Mouse (Mus musculus) heart, postnatal 36 days (tissue): ENCODE results near the gene Grik1. TPM values are rescaled to one million over a fixed set of nuclear protein-coding genes. Genes with fewer than 3 reads are reported as not detected.

ENCODE experiments used
- DNase-seq, 2 experiments: peaks; one replicate each; pipeline ENCODE4 v3.0.0; 2021 to 2022
- intact Hi-C: fragments of 180-260 bp; cut with DNase I; formaldehyde crosslinking; loops from one replicate; pipeline ENCODE4 v1.15.1; 2025
- total RNA-seq, 2 experiments: library from RNA; stranded (reverse); gene quantifications; 2 replicates each; pipeline ENCODE4 v1.2.3; 2021

Gene Grik1
- total RNA-seq, 2 experiments from 2014 or later, result not detected

DNA sequence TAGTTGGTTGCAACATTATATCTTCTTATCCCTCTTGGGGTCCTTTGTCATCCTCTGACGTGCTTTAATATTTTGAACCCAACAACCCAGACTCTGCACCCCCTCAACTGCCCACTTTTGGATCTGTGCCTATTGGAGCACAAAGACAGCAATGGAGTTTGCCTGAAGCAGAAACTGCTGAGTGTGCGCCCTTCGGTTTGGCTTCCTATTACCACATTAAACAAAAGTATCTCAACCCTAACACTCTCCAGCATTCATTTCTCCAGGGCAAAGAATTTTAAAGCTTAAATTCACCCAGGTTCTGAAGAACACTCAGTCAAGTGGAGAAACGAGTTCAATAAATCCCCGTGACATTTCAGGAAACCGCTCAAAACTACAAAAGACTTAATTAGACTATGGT lies 318.2 kb downstream of the Grik1 start:
- no peak for DNase-seq
- intact Hi-C loops, result no loop called here

DNA sequence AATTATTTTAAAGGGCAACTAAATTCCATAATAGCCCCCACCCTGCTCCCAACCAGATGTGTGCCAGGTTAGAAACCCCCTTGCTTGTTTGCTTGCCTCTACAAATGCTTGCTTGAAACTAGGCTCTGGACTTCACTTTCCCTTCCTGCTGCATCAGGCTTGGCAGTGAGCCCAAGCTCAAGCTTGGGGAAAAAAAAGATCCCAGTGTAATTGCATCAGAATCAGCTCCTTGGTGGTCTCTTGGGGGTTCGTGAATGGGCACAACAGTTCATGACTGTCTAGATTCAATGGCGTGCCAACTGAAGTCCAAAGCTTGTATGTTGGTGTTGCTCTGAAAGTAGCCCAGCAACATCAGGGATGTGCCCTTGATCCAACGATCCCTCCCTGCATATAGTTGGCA lies 320.1 kb downstream of the Grik1 start:
- intact Hi-C loops, result no loop called here
- DNase-seq, result no peak

DNA sequence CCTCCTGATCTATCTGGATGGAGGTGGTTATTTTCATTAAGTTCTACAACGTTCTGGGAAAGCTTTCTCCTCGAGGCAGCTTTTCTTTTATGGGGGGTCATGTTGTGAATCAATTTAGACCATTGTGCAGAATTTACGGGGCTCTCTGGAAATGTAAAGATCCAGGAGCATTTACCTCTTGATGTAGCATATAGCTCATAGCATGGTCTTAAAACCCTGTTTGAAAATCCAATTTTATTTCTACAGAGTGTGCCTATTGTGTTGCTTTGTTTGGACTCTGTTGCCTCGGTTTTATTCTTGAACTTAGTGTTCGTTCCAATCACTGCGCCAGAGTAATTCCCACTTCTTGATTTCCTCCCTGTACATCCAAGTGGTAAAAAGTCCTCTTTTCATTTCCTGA lies 328.6 kb downstream of the Grik1 start:
- intact Hi-C loops, result no loop called here
- no peak for DNase-seq

DNA sequence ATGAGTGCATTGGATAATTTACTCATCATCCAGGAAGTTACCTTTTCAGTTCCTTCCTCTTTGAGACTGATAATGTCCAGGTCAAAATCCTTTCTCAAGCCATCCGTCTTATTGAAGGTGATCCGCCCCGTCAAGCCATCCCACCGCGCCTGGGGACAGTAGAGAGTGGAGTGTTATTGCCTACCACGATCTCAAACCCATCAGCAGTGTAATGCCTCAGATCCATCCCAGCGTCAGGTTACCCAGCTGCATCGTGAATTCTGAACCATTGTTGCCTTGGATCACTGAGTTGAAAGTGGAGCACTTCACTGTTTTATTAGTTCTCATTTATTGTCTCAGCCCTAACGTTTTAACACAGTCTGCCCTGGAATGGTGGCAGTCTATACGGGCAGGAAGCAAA lies 332.6 kb downstream of the Grik1 start:
- DNase-seq, result no peak
- intact Hi-C loops, result no loop called here

DNA sequence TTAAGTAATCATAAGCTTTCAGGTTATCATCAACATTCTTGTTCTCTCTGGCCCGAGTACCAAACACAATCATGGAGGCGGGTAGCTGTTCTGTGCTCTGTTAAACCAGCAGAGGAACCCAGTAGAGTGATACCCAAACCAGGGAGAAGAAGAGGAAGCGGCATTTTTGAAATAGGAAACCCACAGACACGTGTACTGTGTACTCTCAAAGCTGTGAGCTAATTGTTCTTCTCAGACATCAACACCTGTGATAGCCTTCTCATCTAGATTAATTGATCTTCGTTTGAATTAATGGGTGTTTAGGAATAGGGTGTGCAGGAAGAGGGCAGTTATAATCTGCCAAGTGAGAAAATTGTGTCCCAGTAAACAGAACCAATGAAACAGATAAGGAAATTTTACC lies 333.9 kb downstream of the Grik1 start:
- no peak for DNase-seq
- intact Hi-C loops, result no loop called here

DNA sequence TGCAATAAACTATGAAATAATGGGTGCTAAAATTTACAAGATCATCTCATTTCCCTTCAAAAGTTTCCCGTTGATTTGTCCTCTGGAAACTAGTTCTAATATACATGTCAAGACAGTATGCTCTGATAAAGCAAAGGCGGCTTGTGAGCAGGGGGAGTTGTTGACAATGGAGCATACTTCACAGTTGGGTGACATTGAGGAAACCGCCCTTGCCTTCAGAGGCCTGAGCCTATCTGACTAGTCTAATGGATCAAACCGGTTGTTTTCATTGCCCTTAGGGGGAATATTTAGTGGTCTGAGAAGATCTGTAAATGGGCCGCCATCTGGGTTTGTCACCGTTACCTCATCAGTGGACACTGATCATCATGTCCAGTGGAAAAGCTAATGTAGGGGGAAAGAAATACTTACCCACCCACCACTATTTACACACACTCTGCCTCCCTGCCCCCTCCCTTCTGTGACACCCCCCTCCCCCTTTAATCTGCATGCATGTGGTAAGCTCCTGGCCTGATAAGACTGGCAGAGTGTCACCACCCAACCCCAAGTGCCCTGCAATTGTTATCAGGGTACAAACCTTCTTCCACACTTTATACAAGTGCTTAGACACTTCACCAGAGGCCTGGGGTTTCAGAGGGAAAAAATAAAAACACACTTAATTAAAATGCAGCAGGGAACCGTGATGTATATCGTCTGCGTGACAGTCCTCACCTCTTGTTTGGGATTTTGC lies 335.2 kb downstream of the Grik1 start:
- DNase-seq, result no peak
- intact Hi-C loops, result no loop called here

DNA sequence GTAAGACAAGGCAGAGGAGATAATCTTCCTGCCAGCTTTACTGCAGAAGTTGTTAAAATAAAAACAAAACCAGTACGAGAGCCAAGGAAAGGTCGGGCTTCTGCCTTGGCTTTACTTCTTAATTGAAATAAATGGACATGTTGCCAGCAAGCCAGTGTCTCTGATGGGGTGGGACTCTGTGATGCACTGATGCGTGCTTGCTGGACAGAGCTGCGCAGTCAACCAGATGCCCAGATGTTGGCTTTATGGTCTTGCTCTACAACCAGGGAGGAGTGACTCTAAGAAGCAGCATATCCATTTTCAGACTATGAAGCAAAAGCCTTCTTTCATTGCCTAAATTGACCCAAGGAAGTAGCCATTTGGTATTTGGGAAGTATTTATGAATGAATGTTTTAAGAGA lies 336.9 kb downstream of the Grik1 start:
- DNase-seq, result no peak
- intact Hi-C loops, result no loop called here

DNA sequence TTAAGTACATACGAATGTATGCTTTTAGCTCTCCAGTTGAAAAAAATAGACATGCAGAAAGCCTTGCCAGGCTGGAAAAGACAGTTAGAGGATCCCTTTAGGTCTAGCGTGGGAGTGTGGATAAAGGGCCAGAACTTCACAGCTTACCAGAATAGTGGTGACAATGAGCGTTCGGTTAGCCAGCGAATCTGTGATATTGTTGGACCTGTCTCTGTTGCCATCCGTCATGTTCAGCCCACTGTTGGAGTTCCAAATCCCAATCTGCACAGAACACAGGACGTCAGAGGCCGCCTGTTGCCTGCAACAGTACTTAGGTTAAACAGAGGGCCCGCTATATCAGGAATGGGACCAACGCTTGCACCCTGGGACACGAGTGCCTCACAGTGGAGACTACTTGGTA lies 340.2 kb downstream of the Grik1 start:
- intact Hi-C loops, result no loop called here
- no peak for DNase-seq

DNA sequence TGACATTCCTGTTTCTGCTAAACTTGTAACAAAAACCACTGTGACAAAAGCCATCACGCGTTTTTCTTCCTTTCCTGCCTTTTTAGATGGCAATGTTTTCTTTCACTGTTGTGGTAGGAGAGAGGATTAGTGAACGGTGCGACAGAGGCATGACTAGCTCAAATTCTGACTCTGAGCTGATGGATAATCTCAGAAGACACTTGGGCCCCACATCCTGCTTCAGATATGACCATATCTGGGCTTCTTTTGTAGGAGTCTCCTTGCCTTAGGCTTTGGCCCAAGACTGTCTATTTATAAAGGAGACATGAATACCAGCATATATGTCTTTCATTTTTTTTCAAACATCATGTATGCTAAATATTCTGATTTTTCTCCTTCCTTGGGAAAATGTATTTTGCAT lies 341.9 kb downstream of the Grik1 start:
- intact Hi-C loops, result no loop called here
- no peak for DNase-seq

DNA sequence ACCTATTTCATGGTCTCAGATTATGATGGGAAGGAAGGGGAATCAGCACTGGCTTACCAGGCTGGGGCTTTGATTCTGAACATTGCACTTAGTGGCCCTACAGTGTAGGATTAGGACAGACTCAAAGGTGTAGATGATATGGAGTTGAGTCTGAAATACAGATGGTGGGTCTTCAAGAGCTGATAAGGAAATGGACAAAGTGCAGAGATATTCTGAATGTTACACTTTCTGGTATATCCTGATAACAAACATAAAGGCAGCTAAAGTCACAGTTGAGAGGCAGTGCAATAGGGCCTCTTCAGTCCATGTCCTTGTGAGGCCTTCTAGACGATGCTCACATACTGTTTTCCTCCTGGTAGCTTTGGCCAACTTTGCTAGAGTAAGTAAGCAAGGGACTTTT lies 345.7 kb downstream of the Grik1 start:
- intact Hi-C loops, result no loop called here

DNA sequence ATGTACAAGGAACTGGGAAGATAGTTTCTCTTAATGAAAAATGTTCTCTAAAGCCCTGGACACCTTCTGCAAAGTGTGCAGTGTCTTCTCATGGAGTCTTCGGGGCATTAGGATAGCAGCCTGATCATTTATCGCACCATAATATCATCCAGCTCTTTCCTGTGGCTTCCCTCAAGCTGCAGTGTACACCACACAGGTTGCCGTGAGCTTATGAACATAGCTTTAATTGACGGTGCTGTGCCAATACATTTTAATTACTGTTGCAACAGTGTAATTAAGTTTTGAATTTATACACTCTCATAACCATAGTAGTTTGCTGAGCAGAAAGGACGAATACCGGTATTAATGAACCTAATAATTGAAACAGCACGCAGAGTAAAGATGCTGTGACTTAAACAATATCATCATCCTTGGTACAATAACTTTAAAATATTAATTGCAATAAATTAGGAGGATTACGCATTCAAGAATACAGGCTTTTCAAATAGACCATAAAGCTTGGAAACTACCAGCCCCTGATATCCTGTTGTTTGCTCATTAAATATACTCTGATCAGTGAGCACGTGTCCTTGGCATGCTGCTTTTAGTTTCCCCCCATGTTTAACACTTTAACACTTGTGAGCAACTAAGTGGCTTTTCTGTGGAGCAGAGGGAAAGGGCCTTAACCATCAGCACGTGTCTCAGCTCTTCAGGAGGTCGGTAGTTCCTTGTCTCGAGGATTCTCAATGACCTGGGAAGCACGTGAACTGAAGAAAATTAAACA lies 347.8 kb downstream of the Grik1 start:
- DNase-seq, result no peak
- intact Hi-C loops, result no loop called here

More for the DNA sequence above, 345.7 kb downstream of the Grik1 start:
- no peak for DNase-seq

DNA sequence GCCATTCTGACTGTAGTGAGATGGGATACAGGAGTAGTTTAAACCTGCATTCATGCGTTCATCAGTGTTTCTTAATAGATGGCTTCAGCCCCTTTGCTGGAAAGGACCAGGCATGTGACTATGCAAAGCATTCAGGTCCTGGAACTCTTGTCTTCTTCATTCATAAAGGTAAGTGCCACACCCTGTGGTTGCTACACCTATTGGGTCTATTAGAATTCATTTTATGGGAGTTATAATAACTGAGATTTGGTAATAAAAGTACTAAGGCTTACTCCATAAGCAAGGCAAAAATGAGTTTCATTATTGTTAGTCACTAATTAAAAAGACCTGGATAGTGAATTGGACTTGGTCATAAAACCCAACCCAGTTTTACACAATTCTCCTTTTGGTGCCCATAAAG lies 355.4 kb downstream of the Grik1 start:
- DNase-seq, result no peak
- intact Hi-C loops, result no loop called here

DNA sequence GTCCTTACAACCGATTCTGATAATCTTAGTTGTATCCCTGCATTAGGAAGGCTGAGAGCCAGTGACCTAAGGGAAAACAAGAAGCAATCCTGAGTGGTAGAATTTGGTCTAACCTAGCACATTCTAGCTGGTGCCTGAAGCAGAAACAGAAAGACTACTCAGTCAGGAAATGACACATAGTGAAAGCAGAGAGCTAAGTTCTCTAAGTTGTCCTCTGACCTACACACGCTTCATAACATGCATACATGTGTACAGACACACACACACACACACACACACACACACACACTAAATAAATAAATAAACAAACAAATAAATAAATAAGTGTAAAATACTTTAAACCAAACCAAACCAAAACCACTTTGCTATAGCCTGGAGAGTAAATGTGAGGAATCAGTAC lies 358.7 kb downstream of the Grik1 start:
- intact Hi-C loops, result no loop called here
- DNase-seq, result no peak

DNA sequence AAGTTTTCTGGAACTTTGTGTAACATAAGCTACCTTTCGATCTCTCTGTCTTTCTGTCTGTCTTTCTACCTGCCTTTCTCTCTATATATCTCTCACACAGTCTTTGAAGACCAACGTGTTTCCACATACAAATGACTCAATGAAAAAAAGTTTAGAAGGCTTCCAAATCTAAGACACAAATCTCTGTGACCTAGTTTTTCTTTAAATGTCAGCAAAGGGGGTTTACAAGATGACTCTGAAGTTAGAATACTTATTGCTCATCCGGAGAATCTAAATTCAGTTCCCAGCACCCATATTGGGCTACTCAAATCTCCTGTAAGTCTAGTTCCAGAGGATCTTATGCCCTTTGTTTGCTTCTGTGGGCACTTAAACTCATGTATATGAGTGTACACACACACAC lies 359.5 kb downstream of the Grik1 start:
- intact Hi-C loops, result no loop called here
- no peak for DNase-seq

DNA sequence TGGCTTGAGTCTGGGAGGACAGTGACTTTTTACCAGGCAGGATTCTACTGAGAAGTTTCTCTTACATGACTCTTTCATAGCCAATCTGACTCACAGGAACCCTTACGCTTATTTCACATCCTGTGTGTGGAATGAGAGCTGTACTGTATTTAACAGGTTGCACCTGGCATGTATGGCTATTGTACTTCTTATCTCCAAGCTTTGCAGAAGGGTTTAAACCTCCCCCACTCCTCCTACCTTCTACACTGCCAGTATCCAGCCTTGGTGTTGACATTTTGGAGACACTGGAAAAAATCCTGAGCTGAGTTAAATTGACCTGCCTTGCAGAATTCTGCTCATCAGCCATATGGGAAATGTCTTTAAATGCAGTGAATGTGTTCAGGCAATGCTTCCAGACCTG lies 361.4 kb downstream of the Grik1 start:
- intact Hi-C loops, result no loop called here
- no peak for DNase-seq

DNA sequence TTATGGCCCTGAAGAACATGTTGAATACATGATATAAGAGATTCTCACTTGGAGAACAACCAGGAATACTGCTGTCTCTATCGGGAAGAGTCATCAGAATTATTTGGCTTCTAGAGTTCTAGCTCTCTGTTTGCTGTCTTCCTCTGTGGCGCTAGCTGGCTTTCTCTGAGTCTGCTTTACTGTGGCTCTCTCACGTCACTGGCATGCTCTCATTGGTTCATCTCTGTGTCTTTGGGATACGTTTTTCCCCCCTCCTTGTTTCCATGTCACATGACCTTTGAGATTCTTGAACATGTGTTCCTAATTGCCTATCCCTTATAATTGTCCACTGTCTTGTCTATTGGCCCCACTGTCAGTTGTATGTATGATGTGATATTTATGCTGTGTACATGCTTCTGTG lies 372.2 kb downstream of the Grik1 start:
- DNase-seq, result no peak
- intact Hi-C loops, result no loop called here

DNA sequence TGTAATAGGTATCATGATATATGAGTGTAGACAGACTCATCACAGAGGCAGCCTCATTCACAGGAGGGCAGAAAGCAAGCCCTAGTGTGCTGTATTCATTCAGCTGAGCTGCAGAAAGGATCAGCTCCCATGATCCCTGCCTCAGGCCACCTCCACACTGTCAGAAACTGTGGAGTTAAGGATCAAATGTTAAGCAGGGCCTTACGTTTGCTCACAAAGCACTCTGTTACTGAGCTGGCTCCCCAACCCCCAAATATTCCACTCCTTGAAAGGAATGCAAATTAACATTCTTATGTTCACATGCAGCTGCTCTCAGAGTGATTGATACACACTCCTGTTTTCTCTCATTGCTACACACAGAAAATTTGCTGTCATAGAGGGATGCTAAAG lies 372.9 kb downstream of the Grik1 start:
- intact Hi-C loops, result no loop called here
- DNase-seq, result no peak

DNA sequence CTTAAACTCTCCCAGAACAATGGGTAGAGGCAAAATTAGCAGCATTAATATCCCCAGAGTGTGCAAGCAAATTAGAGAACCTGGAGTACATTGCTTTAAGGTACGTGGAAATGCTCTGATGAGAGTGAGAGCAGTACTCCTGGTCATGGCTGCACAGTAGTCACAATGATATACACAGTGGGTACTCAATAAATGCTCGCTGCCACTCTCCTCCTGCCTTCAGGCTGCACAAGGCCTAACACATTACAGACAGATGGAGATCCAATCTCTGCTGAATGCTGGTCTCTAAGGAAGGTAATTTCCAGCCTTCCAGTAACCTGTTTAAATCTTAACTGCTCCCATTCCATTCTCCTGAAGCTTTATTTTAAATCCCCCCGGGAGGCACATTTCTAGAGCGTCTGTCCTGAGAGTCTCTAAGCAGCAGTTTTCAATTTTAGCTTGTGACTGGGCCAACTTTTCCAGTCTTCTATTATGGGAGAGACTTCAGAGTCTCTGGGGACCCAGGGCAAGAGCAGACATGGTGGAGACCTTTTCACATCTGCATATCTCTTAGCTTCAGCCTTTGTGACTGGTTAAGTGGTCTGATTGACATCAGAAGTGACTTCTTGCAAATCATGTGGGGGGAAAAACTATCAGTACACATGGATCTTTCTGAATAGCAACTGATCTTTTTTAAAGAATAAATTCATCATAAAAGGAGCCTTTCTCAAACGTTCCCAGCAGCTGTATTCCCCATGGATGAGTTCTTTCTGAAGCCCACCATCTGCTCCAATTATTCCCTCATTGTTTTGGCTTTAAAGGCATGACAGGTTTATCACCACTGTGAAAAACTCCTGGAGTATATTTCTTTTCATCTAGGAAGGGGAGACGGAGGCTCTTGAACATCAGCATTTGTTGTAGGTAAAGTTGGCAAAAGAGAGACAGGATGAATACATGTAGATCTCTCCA lies 373.6 kb downstream of the Grik1 start:
- no peak for DNase-seq
- intact Hi-C loops, result no loop called here

DNA sequence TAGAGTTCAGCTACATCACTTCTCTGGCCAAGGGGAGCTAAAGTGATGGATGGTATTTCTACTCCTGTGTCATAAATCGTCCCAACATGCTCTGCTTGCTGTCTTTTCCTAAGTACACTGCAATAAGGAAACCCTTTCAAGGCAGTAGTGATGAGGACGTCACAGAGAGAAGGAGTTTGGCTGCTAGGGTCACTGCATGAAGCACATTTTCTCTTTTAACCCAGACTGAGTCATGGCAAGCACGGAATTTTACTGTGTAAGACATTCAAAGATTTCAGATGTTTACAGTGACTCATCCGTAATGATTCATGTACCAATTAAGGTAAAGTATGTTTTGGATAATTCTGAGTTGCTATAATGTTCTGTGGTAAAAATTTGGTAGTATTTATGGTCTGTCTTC lies 374.9 kb downstream of the Grik1 start:
- intact Hi-C loops, result no loop called here
- no peak for DNase-seq

DNA sequence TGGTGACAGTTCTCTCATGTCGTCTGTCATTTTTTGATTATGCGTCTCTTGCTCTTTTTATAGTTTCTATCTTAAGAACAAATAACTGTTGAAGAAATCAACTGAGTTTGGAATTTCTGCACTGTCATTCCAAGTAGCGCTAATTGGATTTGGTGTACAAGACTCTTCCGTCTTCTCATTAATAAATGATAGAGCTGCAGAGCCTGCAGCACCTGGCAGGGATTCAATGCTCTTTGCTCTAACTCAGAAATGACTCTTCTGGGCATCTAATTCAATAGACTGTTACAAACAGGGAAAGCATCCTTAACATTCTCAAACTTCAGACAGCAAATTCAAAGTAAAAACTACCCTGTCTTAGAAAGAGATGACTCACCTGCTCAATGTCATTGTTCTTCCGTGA lies 376.3 kb downstream of the Grik1 start:
- intact Hi-C loops, result no loop called here

DNA sequence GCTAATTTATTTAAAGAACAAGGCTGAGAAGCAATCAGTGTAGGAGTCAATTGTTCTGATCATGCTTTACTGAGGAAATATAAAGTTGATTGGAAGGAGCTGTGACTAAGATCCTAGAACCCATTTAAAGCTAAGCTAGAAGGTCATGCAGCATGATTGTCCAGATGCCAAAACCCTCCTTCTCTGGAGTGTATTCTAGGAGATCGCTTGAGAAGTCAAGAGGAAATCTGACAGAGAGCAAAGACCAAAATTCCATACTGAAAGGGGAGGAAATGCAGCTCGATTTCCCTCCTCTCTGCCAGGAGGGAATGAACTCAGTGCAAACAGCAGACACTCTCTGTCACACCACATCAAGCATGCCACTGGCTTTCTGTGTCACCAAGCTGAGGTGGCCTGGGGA lies 378.9 kb downstream of the Grik1 start:
- intact Hi-C loops, result no loop called here
- no peak for DNase-seq

More for the DNA sequence above, 376.3 kb downstream of the Grik1 start:
- DNase-seq, result no peak
